10 mouse cellular contexts compared by ENCODE assay signal in genomic region chr6:145598794-145599555, GRCm38 (mm10). TPM values are rescaled to one million over a fixed set of nuclear protein-coding genes. Genes with fewer than 3 reads are reported as not detected.
DNase-seq lines count a peak whose midpoint lies in the region; ATAC-seq lines count a peak whose summit lies in the region.
"Had no signal": no experiment of that assay in that cellular context is flagged by ENCODE, and none has a peak within 500 bp of the region (broad histone marks: within the 10 kb centered on the region; RNA-seq: fewer than 3 reads in every experiment).

No protein-coding gene starts in this region.

- peak; percentile 30 for DNase-seq in layer of hippocampus, adult 9-11 months
- DNase-seq in layer of hippocampus, postnatal 10 days (ENCODE audit: low spot score in 2 of 2), result no peak
- DNase-seq in cerebellum, adult 18-20 months, result peak; percentile 63 to 69
- peak; percentile 65 for DNase-seq in lung, postnatal 25 days (ENCODE audit: low spot score)
- no peak for DNase-seq in liver, embryonic 11.5 days (ENCODE audit: low spot score)
- no peak for DNase-seq in left cerebral cortex, adult 18-20 months (ENCODE audit: low spot score in 2 of 2)

- 60% methylated on average over 11 of the region's 11 CpGs for WGBS in hindbrain, embryonic 16.5 days
- 50% methylated on average over 11 of the region's 11 CpGs for WGBS in liver, embryonic 11.5 days

- no peaks in the 10 kb centered on the region for H3K9me3 ChIP-seq in hindbrain, embryonic 16.5 days (ENCODE audit: control insufficient read depth, low read length)
- no peaks in the 10 kb centered on the region for H3K9me3 ChIP-seq in liver, embryonic 11.5 days (ENCODE audit: control insufficient read depth, low read length)

- no peaks in the 10 kb centered on the region for H3K36me3 ChIP-seq in hindbrain, embryonic 16.5 days (ENCODE audit: control insufficient read depth, insufficient read depth, low read length)
- no peaks in the 10 kb centered on the region for H3K36me3 ChIP-seq in liver, embryonic 11.5 days (ENCODE audit: control insufficient read depth, insufficient read depth, low read length)

- H3K4me1 ChIP-seq in hindbrain, embryonic 16.5 days (ENCODE audit: control insufficient read depth, insufficient read depth, low read depth, low read length), result no peaks in the 10 kb centered on the region
- no peaks in the 10 kb centered on the region for H3K4me1 ChIP-seq in liver, embryonic 11.5 days (replicated peaks; ENCODE audit: control insufficient read depth, insufficient read depth, low read length)

- H3K9ac ChIP-seq in hindbrain, embryonic 16.5 days (ENCODE audit: low read depth, low read length), result no peak overlapping the region
- no peak overlapping the region for H3K9ac ChIP-seq in liver, embryonic 11.5 days (ENCODE audit: low read depth, low read length)

- H3K4me2 ChIP-seq in hindbrain, embryonic 16.5 days (ENCODE audit: low read length), result no peak overlapping the region
- H3K4me2 ChIP-seq in liver, embryonic 11.5 days, result no peak overlapping the region

- no peak overlapping the region; the same call in 1 of the 2 replicates for H3K27ac ChIP-seq in hindbrain, embryonic 16.5 days (ENCODE audit: low read depth, low read length)
- no peak overlapping the region for H3K27ac ChIP-seq in liver, embryonic 11.5 days (ENCODE audit: low read depth, low read length)

- H3K4me3 ChIP-seq in hindbrain, embryonic 16.5 days (ENCODE audit: low read length), result no peak overlapping the region
- no peak overlapping the region for H3K4me3 ChIP-seq in liver, embryonic 11.5 days (ENCODE audit: low read depth, low read length)

- no peaks in the 10 kb centered on the region for H3K27me3 ChIP-seq in hindbrain, embryonic 16.5 days (replicated peaks; ENCODE audit: control insufficient read depth, insufficient read depth, low read length)
- H3K27me3 ChIP-seq in liver, embryonic 11.5 days (replicated peaks; ENCODE audit: control insufficient read depth, insufficient read depth, low read length), result no peaks in the 10 kb centered on the region
- H3K27me3 ChIP-seq: Patski had no signal

- ATAC-seq in hematopoietic stem cell, adult 5-6 weeks (replicated peaks in 1 of 2; ENCODE audit: insufficient read depth in 1 of 2, low FRiP score in 2 of 2, low TSS enrichment in 1 of 2, low read depth in 1 of 2, poor library complexity in 2 of 2, severe bottlenecking in 2 of 2), result peak; percentile 53 to 65; a peak in 3 of 4 replicates
- no peak for ATAC-seq in hindbrain, embryonic 16.5 days
- no peak for ATAC-seq in liver, embryonic 11.5 days (replicated peaks; ENCODE audit: low FRiP score)
- ATAC-seq: Patski had no signal

RNA-seq across cellular contexts. Expression of gene Lmntd1, which starts 15.1 kb away (rescaled TPM):
- total RNA-seq in layer of hippocampus, postnatal 10 days (2021), result 1 to 10 TPM; 2.1 to 2.8 TPM
- total RNA-seq in hematopoietic stem cell, adult 5-6 weeks (2017), result not detected in 2 replicates
- polyA plus RNA-seq in hindbrain, embryonic 16.5 days (2015; fragmentation: Nextera tagmentation; extraction: Ambion mirVana), result 1.8 and 2.3 TPM in 2 replicates
- not detected in 2 replicates for polyA plus RNA-seq in liver, embryonic 11.5 days (2014; fragmentation: Nextera tagmentation; extraction: Ambion mirVana)
- 1 to 10 TPM; 1.8 to 2.1 TPM for total RNA-seq in left cerebral cortex, adult 18-20 months (2021)
- polyA plus RNA-seq: Patski had no signal

RNA-seq across cellular contexts. Expression of gene Tuba3b, which starts 16.6 kb away (rescaled TPM):
- total RNA-seq in layer of hippocampus, postnatal 10 days (2021), result not detected
- total RNA-seq in hematopoietic stem cell, adult 5-6 weeks (2017), result not detected in 2 replicates
- not detected in 2 replicates for polyA plus RNA-seq in hindbrain, embryonic 16.5 days (2015; fragmentation: Nextera tagmentation; extraction: Ambion mirVana)
- polyA plus RNA-seq in liver, embryonic 11.5 days (2014; fragmentation: Nextera tagmentation; extraction: Ambion mirVana), result 0.12 TPM in 1 of 2 replicates, not detected in the other
- not detected for total RNA-seq in left cerebral cortex, adult 18-20 months (2021)
- polyA plus RNA-seq: limb, embryonic 14.5 days; Patski had no signal

Comparison
In these comparisons a context has a peak if more than half of its experiments do, and no peak if none do; other contexts are left out.
1. DNase-seq: peak in layer of hippocampus, adult 9-11 months (single experiment), cerebellum, adult 18-20 months (2 of 2) and lung, postnatal 25 days (single experiment); none in layer of hippocampus, postnatal 10 days (0 of 2), liver, embryonic 11.5 days (single experiment) and left cerebral cortex, adult 18-20 months (0 of 2).
2. ATAC-seq: peak in hematopoietic stem cell, adult 5-6 weeks (2 of 2); none in hindbrain, embryonic 16.5 days (single experiment) and liver, embryonic 11.5 days (single experiment).